Mouse (Mus musculus): Measurements from ENCODE around the gene Ssxb2. TPM values are rescaled to one million over a fixed set of nuclear protein-coding genes. Genes with fewer than 3 reads are reported as not detected.

The Ssxb2 gene
- not detected for polyA plus RNA-seq (2014; fragmentation: Illumina TruSeq; extraction: RNeasy Lipid Tissue Mini Kit (QIAGEN cat#74804); ENCODE audit: low read depth, low replicate concordance)

GRCm38 (mm10) chrX:8461626-8462025 lies at the start of gene Ssxb2:
Ssxb2 (minus strand) TSS chrX:8461726.

GRCm38 (mm10) chrX:8413005-8413404 lies 48.5 kb downstream of the Ssxb2 start, which contains the start of gene Ssxb1:
Ssxb1 (plus strand) TSS chrX:8413305.

Other genes with a start within 250 kb of the Ssxb2 start
- gene Ftsj1, start 209.3 kb downstream of the Ssxb2 start, polyA plus RNA-seq (2014; fragmentation: Illumina TruSeq; extraction: RNeasy Lipid Tissue Mini Kit (QIAGEN cat#74804); ENCODE audit: low read depth, low replicate concordance) = 26.9 TPM
- gene Slc38a5, start 190.6 kb downstream of the Ssxb2 start, polyA plus RNA-seq (2014; fragmentation: Illumina TruSeq; extraction: RNeasy Lipid Tissue Mini Kit (QIAGEN cat#74804); ENCODE audit: low read depth, low replicate concordance) = 1,544 TPM
- not detected for gene Ssxb10, start 134.3 kb downstream of the Ssxb2 start, polyA plus RNA-seq (2014; fragmentation: Illumina TruSeq; extraction: RNeasy Lipid Tissue Mini Kit (QIAGEN cat#74804); ENCODE audit: low read depth, low replicate concordance)
- gene Ssxb9, start 94.7 kb downstream of the Ssxb2 start, polyA plus RNA-seq (2014; fragmentation: Illumina TruSeq; extraction: RNeasy Lipid Tissue Mini Kit (QIAGEN cat#74804); ENCODE audit: low read depth, low replicate concordance) = not detected
- not detected for gene Ssxb1, start 48.4 kb downstream of the Ssxb2 start, polyA plus RNA-seq (2014; fragmentation: Illumina TruSeq; extraction: RNeasy Lipid Tissue Mini Kit (QIAGEN cat#74804); ENCODE audit: low read depth, low replicate concordance)
- gene Gm14459, start 63.2 kb upstream of the Ssxb2 start, polyA plus RNA-seq (2014; fragmentation: Illumina TruSeq; extraction: RNeasy Lipid Tissue Mini Kit (QIAGEN cat#74804); ENCODE audit: low read depth, low replicate concordance) = not detected
- gene Ssxb6, start 86.5 kb upstream of the Ssxb2 start, polyA plus RNA-seq (2014; fragmentation: Illumina TruSeq; extraction: RNeasy Lipid Tissue Mini Kit (QIAGEN cat#74804); ENCODE audit: low read depth, low replicate concordance) = not detected
- not detected for gene Ssxb3, start 130.1 kb upstream of the Ssxb2 start, polyA plus RNA-seq (2014; fragmentation: Illumina TruSeq; extraction: RNeasy Lipid Tissue Mini Kit (QIAGEN cat#74804); ENCODE audit: low read depth, low replicate concordance)
- not detected for gene Ssxb8, start 229.1 kb upstream of the Ssxb2 start, polyA plus RNA-seq (2014; fragmentation: Illumina TruSeq; extraction: RNeasy Lipid Tissue Mini Kit (QIAGEN cat#74804); ENCODE audit: low read depth, low replicate concordance)

Data from adipose tissue, adult 10 weeks (tissue).